Mouse (Mus musculus) erythroblast, adult 5-6 weeks (primary cell): ENCODE measurements around the gene Prpsap1. TPM values are rescaled to one million over a fixed set of nuclear protein-coding genes. Genes with fewer than 3 reads are reported as not detected.

ENCODE experiments used
- total RNA-seq, 2 experiments: library from RNA; stranded (forward) in 1 of 2; stranded (reverse) in 1 of 2; fragments of 150-400 nt in 1 of 2; fragments of 200-764, 138-1000 nt in 1 of 2; gene quantifications; 2 replicates each; pipeline versions ENCODE4 v1.2.3 to v1.2.4; 2015 to 2017; ENCODE audit warnings: low replicate concordance in 2 of 2

The Prpsap1 gene
- total RNA-seq, 2 experiments from 2014 or later, result 11.1 to 14.1 TPM

Other genes with a start within 250 kb of the Prpsap1 start
- gene Srp68, start 220.0 kb downstream of the Prpsap1 start, total RNA-seq (2015; ENCODE audit: low replicate concordance), result 7.5 and 11.7 TPM in 2 replicates
- 8.5 and 15.1 TPM in 2 replicates for gene Srp68, start 220.0 kb downstream of the Prpsap1 start, total RNA-seq (2017; ENCODE audit: low replicate concordance)
- gene Galr2, start 213.3 kb downstream of the Prpsap1 start, total RNA-seq (2015; ENCODE audit: low replicate concordance), result not detected in 2 replicates
- gene Galr2, start 213.3 kb downstream of the Prpsap1 start, total RNA-seq (2017; ENCODE audit: low replicate concordance), result not detected in 2 replicates
- 12.1 and 34.6 TPM in 2 replicates for gene Exoc7, start 187.0 kb downstream of the Prpsap1 start, total RNA-seq (2015; ENCODE audit: low replicate concordance)
- gene Exoc7, start 187.0 kb downstream of the Prpsap1 start, total RNA-seq (2017; ENCODE audit: low replicate concordance), result 7.8 and 14.1 TPM in 2 replicates
- gene Foxj1, start 158.8 kb downstream of the Prpsap1 start, total RNA-seq (2015; ENCODE audit: low replicate concordance), result not detected in 2 replicates
- not detected in 2 replicates for gene Foxj1, start 158.8 kb downstream of the Prpsap1 start, total RNA-seq (2017; ENCODE audit: low replicate concordance)
- gene Rnf157, start 81.2 kb downstream of the Prpsap1 start, total RNA-seq (2015; ENCODE audit: low replicate concordance), result 0.63 and 1.7 TPM in 2 replicates
- gene Rnf157, start 81.2 kb downstream of the Prpsap1 start, total RNA-seq (2017; ENCODE audit: low replicate concordance), result 2.0 and 2.1 TPM in 2 replicates
- 46.6 and 59.0 TPM in 2 replicates for gene Ubald2, start 60.1 kb downstream of the Prpsap1 start, total RNA-seq (2015; ENCODE audit: low replicate concordance)
- 27.0 and 41.7 TPM in 2 replicates for gene Ubald2, start 60.1 kb downstream of the Prpsap1 start, total RNA-seq (2017; ENCODE audit: low replicate concordance)
- gene Qrich2, start 28.0 kb downstream of the Prpsap1 start, total RNA-seq (2015; ENCODE audit: low replicate concordance), result not detected in 2 replicates
- 0.17 TPM in 1 of 2 replicates, not detected in the other for gene Qrich2, start 28.0 kb downstream of the Prpsap1 start, total RNA-seq (2017; ENCODE audit: low replicate concordance)
- gene Sphk1, start 36.7 kb upstream of the Prpsap1 start, total RNA-seq (2015; ENCODE audit: low replicate concordance), result 14.2 and 15.9 TPM in 2 replicates
- 45.3 and 46.3 TPM in 2 replicates for gene Sphk1, start 36.7 kb upstream of the Prpsap1 start, total RNA-seq (2017; ENCODE audit: low replicate concordance)
- 473 and 508 TPM in 2 replicates for gene Ube2o, start 87.2 kb upstream of the Prpsap1 start, total RNA-seq (2015; ENCODE audit: low replicate concordance)
- 800 and 935 TPM in 2 replicates for gene Ube2o, start 87.2 kb upstream of the Prpsap1 start, total RNA-seq (2017; ENCODE audit: low replicate concordance)
- not detected in 2 replicates for gene Aanat, start 92.2 kb upstream of the Prpsap1 start, total RNA-seq (2015; ENCODE audit: low replicate concordance)
- gene Aanat, start 92.2 kb upstream of the Prpsap1 start, total RNA-seq (2017; ENCODE audit: low replicate concordance), result not detected in 2 replicates
- 2.3 and 5.0 TPM in 2 replicates for gene Rhbdf2, start 132.8 kb upstream of the Prpsap1 start, total RNA-seq (2015; ENCODE audit: low replicate concordance)
- 2.8 and 3.2 TPM in 2 replicates for gene Rhbdf2, start 132.8 kb upstream of the Prpsap1 start, total RNA-seq (2017; ENCODE audit: low replicate concordance)
- gene Prcd, start 159.3 kb upstream of the Prpsap1 start, total RNA-seq (2015; ENCODE audit: low replicate concordance), result not detected in 2 replicates
- gene Prcd, start 159.3 kb upstream of the Prpsap1 start, total RNA-seq (2017; ENCODE audit: low replicate concordance), result not detected in 2 replicates
- not detected in 2 replicates for gene Cygb, start 160.1 kb upstream of the Prpsap1 start, total RNA-seq (2015; ENCODE audit: low replicate concordance)
- gene Cygb, start 160.1 kb upstream of the Prpsap1 start, total RNA-seq (2017; ENCODE audit: low replicate concordance), result not detected in 2 replicates